Mouse (Mus musculus): ENCODE measurements around the gene Chd5. TPM values are rescaled to one million over a fixed set of nuclear protein-coding genes. Genes with fewer than 3 reads are reported as not detected.

The Chd5 gene
- polyA plus RNA-seq, 1 experiment: 88.7 TPM

- H3K36me3 ChIP-seq (ENCODE audit: control insufficient read depth, insufficient read depth, low read length): peaks cover 2% of the 10 kb centered on the region
- no peaks in the 10 kb centered on the region for H3K4me1 ChIP-seq (ENCODE audit: control insufficient read depth, insufficient read depth, low read length)
- TF ChIP-seq POLR2A (IDR thresholded peaks at IDR 0.05; ENCODE audit: control insufficient read depth, low read depth, low read length) (no peak), CTCF (IDR thresholded peaks at IDR 0.05; ENCODE audit: control insufficient read depth, insufficient read depth, insufficient replicate concordance, low read depth, low read length) (no peak)
Measured at GRCm38 (mm10) chr4:152304685-152305084, 33.8 kb upstream of the Chd5 start.

GRCm38 (mm10) chr4:152305991-152306390 is 32.5 kb upstream of the Chd5 start:
- H3K36me3 ChIP-seq (ENCODE audit: control insufficient read depth, insufficient read depth, low read length): no peaks in the 10 kb centered on the region; the same call in 1 of the 2 replicates
- peak overlapping the region; percentile 71 for H3K4me3 ChIP-seq (ENCODE audit: control insufficient read depth, low read depth, low read length)
- no peaks in the 10 kb centered on the region for H3K4me1 ChIP-seq (ENCODE audit: control insufficient read depth, insufficient read depth, low read length)
- no peak for TF ChIP-seq CTCF (IDR thresholded peaks at IDR 0.05; ENCODE audit: control insufficient read depth, insufficient read depth, insufficient replicate concordance, low read depth, low read length)
- no peak for TF ChIP-seq POLR2A (IDR thresholded peaks at IDR 0.05; ENCODE audit: control insufficient read depth, low read depth, low read length)
- no peak overlapping the region for H3K27ac ChIP-seq (ENCODE audit: control insufficient read depth, insufficient read depth, low read depth, low read length)
- H3K27me3 ChIP-seq (ENCODE audit: control insufficient read depth, insufficient read depth, low read length): no peaks in the 10 kb centered on the region

More at GRCm38 (mm10) chr4:152304685-152305084, 33.8 kb upstream of the Chd5 start:
- Histone ChIP-seq H3K27ac (ENCODE audit: control insufficient read depth, insufficient read depth, low read depth, low read length) (no peak overlapping the region), H3K27me3 (ENCODE audit: control insufficient read depth, insufficient read depth, low read length) (no peaks in the 10 kb centered on the region), H3K4me3 (ENCODE audit: control insufficient read depth, low read depth, low read length) (peak overlapping the region; percentile 72)

DNA sequence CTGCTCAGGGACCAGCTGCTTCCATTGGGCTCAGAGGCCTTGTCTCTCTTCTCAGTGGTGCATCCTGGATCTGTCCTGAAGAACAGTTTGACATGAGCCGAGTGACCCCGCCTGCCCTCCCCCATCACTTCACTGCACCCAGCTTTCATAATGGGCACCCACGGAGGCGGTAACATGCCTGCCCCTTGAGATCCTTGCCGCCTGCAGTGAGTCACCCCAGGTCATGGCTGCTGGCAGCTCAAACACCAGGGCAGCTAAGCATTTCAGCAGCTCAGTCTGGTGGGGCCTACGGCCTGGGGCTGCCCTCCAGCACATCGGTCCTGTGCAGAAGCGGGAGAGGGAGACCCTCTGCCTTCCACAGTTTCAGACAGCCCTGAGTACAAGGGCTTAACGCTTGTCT is 30.9 kb upstream of the Chd5 start:
- no peak overlapping the region for H3K27ac ChIP-seq (ENCODE audit: control insufficient read depth, insufficient read depth, low read depth, low read length)
- no peaks in the 10 kb centered on the region; the same call in 1 of the 2 replicates for H3K36me3 ChIP-seq (ENCODE audit: control insufficient read depth, insufficient read depth, low read length)
- no peak for TF ChIP-seq POLR2A (IDR thresholded peaks at IDR 0.05; ENCODE audit: control insufficient read depth, low read depth, low read length)
- no peak for TF ChIP-seq CTCF (IDR thresholded peaks at IDR 0.05; ENCODE audit: control insufficient read depth, insufficient read depth, insufficient replicate concordance, low read depth, low read length)

GRCm38 (mm10) chr4:152312186-152312585 is 26.3 kb upstream of the Chd5 start:
- Histone ChIP-seq H3K36me3 (ENCODE audit: control insufficient read depth, insufficient read depth, low read length) (no peaks in the 10 kb centered on the region), H3K4me3 (ENCODE audit: control insufficient read depth, low read depth, low read length) (no peak overlapping the region), H3K4me1 (ENCODE audit: control insufficient read depth, insufficient read depth, low read length) (peaks cover 21% of the 10 kb centered on the region), H3K27me3 (ENCODE audit: control insufficient read depth, insufficient read depth, low read length) (no peaks in the 10 kb centered on the region; the same call in 1 of the 2 replicates), H3K27ac (ENCODE audit: control insufficient read depth, insufficient read depth, low read depth, low read length) (no peak overlapping the region)
- TF ChIP-seq POLR2A (IDR thresholded peaks at IDR 0.05; ENCODE audit: control insufficient read depth, low read depth, low read length) (no peak), CTCF (IDR thresholded peaks at IDR 0.05; ENCODE audit: control insufficient read depth, insufficient read depth, insufficient replicate concordance, low read depth, low read length) (no peak)

More for the DNA sequence above, 30.9 kb upstream of the Chd5 start:
- H3K4me3 ChIP-seq (ENCODE audit: control insufficient read depth, low read depth, low read length): no peak overlapping the region
- no peaks in the 10 kb centered on the region; the same call in 1 of the 2 replicates for H3K27me3 ChIP-seq (ENCODE audit: control insufficient read depth, insufficient read depth, low read length)
- H3K4me1 ChIP-seq (ENCODE audit: control insufficient read depth, insufficient read depth, low read length): peaks cover 4% of the 10 kb centered on the region; the same call in 1 of the 2 replicates

GRCm38 (mm10) chr4:152313211-152313632 is 25.2 kb upstream of the Chd5 start:
- no peaks in the 10 kb centered on the region; the same call in 1 of the 2 replicates for H3K27me3 ChIP-seq (ENCODE audit: control insufficient read depth, insufficient read depth, low read length)
- H3K4me1 ChIP-seq (ENCODE audit: control insufficient read depth, insufficient read depth, low read length): peaks cover 21% of the 10 kb centered on the region
- H3K27ac ChIP-seq (ENCODE audit: control insufficient read depth, insufficient read depth, low read depth, low read length): no peak overlapping the region
- peak overlapping the region; percentile 7 for H3K4me3 ChIP-seq (ENCODE audit: control insufficient read depth, low read depth, low read length)
- H3K36me3 ChIP-seq (ENCODE audit: control insufficient read depth, insufficient read depth, low read length): no peaks in the 10 kb centered on the region
- TF ChIP-seq CTCF (IDR thresholded peaks at IDR 0.05; ENCODE audit: control insufficient read depth, insufficient read depth, insufficient replicate concordance, low read depth, low read length) (no peak), POLR2A (IDR thresholded peaks at IDR 0.05; ENCODE audit: control insufficient read depth, low read depth, low read length) (no peak)

- TF ChIP-seq CTCF (IDR thresholded peaks at IDR 0.05; ENCODE audit: control insufficient read depth, insufficient read depth, insufficient replicate concordance, low read depth, low read length) (no peak), POLR2A (IDR thresholded peaks at IDR 0.05; ENCODE audit: control insufficient read depth, low read depth, low read length) (no peak)
- Histone ChIP-seq H3K27ac (ENCODE audit: control insufficient read depth, insufficient read depth, low read depth, low read length) (no peak overlapping the region), H3K4me1 (ENCODE audit: control insufficient read depth, insufficient read depth, low read length) (peaks cover 26% of the 10 kb centered on the region), H3K4me3 (ENCODE audit: control insufficient read depth, low read depth, low read length) (no peak overlapping the region), H3K27me3 (ENCODE audit: control insufficient read depth, insufficient read depth, low read length) (no peaks in the 10 kb centered on the region; the same call in 1 of the 2 replicates), H3K36me3 (ENCODE audit: control insufficient read depth, insufficient read depth, low read length) (no peaks in the 10 kb centered on the region)
Measured at GRCm38 (mm10) chr4:152313934-152314333, 24.5 kb upstream of the Chd5 start.

- no peaks in the 10 kb centered on the region; the same call in 1 of the 2 replicates for H3K27me3 ChIP-seq (ENCODE audit: control insufficient read depth, insufficient read depth, low read length)
- no peaks in the 10 kb centered on the region for H3K36me3 ChIP-seq (ENCODE audit: control insufficient read depth, insufficient read depth, low read length)
- no peak overlapping the region for H3K27ac ChIP-seq (ENCODE audit: control insufficient read depth, insufficient read depth, low read depth, low read length)
- TF ChIP-seq CTCF (IDR thresholded peaks at IDR 0.05; ENCODE audit: control insufficient read depth, insufficient read depth, insufficient replicate concordance, low read depth, low read length) (no peak), POLR2A (IDR thresholded peaks at IDR 0.05; ENCODE audit: control insufficient read depth, low read depth, low read length) (no peak)
- peak overlapping the region; percentile 18; the same call in 1 of the 2 replicates for H3K4me3 ChIP-seq (ENCODE audit: control insufficient read depth, low read depth, low read length)
- H3K4me1 ChIP-seq (ENCODE audit: control insufficient read depth, insufficient read depth, low read length): peaks cover 27% of the 10 kb centered on the region
Measured at GRCm38 (mm10) chr4:152315498-152316213, 22.8 kb upstream of the Chd5 start.
